Mouse (Mus musculus) retina, adult 2 months (tissue): ENCODE results near the gene Yipf2.
"Not testable (repeated sequence)": the region's sequence is repeated elsewhere in the genome, so short reads cannot be mapped to it uniquely, and the experiment has no call there.

Source experiments
- DNase-seq: peaks from one replicate; pipeline ENCODE4 v3.0.0-alpha.2; 2012; ENCODE audit warnings: low read depth, low spot score

Gene Yipf2

GRCm38 (mm10) chr9:21600186-21600585, 7.6 kb upstream of the Yipf2 start:
- DNase-seq: no peak

- DNase-seq: no peak
Measured at GRCm38 (mm10) chr9:21598198-21598597, 5.6 kb upstream of the Yipf2 start.

- DNase-seq: no peak
Measured at GRCm38 (mm10) chr9:21594838-21595237, 2.2 kb upstream of the Yipf2 start.

- not testable (repeated sequence) for DNase-seq
Measured at GRCm38 (mm10) chr9:21594350-21594749, 1.7 kb upstream of the Yipf2 start.

- DNase-seq: no peak
Measured at GRCm38 (mm10) chr9:21593122-21593721, 594 bp upstream of the Yipf2 start.

GRCm38 (mm10) chr9:21591831-21592702, 561 bp downstream of the Yipf2 start:
- DNase-seq: no peak

GRCm38 (mm10) chr9:21591127-21591830, 1.3 kb downstream of the Yipf2 start:
- DNase-seq: no peak

GRCm38 (mm10) chr9:21589538-21589937, 3.1 kb downstream of the Yipf2 start:
- no peak for DNase-seq

GRCm38 (mm10) chr9:21588350-21588749, 4.3 kb downstream of the Yipf2 start:
- DNase-seq: no peak

GRCm38 (mm10) chr9:21587678-21588349, 4.8 kb downstream of the Yipf2 start:
- DNase-seq: no peak

- no peak for DNase-seq
Measured at GRCm38 (mm10) chr9:21585401-21585800, 7.2 kb downstream of the Yipf2 start.

- DNase-seq: no peak
Measured at GRCm38 (mm10) chr9:21578226-21578625, 14.4 kb downstream of the Yipf2 start.

GRCm38 (mm10) chr9:21576286-21576685, 16.3 kb downstream of the Yipf2 start:
- DNase-seq: no peak

GRCm38 (mm10) chr9:21575253-21575652, 17.4 kb downstream of the Yipf2 start:
- DNase-seq: no peak

GRCm38 (mm10) chr9:21574012-21574801, 18.4 kb downstream of the Yipf2 start:
- DNase-seq: no peak

GRCm38 (mm10) chr9:21568657-21569255, 23.9 kb downstream of the Yipf2 start:
- DNase-seq: no peak

- no peak for DNase-seq
Measured at GRCm38 (mm10) chr9:21567051-21567450, 25.6 kb downstream of the Yipf2 start.

GRCm38 (mm10) chr9:21566538-21566937, 26.1 kb downstream of the Yipf2 start:
- DNase-seq: no peak

GRCm38 (mm10) chr9:21565004-21565586, 27.5 kb downstream of the Yipf2 start:
- no peak for DNase-seq

GRCm38 (mm10) chr9:21564420-21564819, 28.2 kb downstream of the Yipf2 start:
- no peak for DNase-seq
